Mouse (Mus musculus) activated CD4-positive, CD25-positive, alpha-beta regulatory T cell, adult 4 months (primary cell): ENCODE data around the gene Skap1. TPM values are rescaled to one million over a fixed set of nuclear protein-coding genes. Genes with fewer than 3 reads are reported as not detected.
"Not testable (repeated sequence)": the region's sequence is repeated elsewhere in the genome, so short reads cannot be mapped to it uniquely, and the experiment has no call there.

Experiments
- ATAC-seq: one replicate; pipeline ENCODE4 v1.8.0; 2017
- polyA plus RNA-seq, 2 experiments: library from polyadenylated mRNA; unstranded; fragments of 100-300 nt; shearing (Covaris generic); gene quantifications; one replicate each; pipeline ENCODE4 v1.2.1; 2017

Gene Skap1
- polyA plus RNA-seq, 2 experiments from 2014 or later: 615 to 687 TPM

DNA sequence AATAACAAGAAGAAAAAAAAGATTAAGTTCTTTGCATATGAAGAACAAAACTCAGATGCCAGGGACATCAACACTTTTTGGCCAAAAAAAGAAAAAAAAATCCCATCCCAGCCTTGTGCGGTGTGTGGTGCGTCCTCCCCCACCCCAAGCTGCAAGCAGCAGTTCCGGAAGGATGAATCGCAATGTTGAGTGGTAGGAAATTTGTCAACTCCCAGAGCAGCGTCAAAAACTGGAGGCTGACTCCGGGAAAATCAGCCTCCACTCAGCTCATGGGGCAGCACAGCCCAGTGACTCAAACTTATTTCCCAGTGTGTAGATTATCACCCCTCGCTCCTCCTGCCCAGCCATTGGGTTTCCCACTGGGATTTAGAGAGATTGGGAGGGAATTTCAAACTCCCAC, 297.6 kb downstream of the Skap1 start:
- ATAC-seq: no peak

DNA sequence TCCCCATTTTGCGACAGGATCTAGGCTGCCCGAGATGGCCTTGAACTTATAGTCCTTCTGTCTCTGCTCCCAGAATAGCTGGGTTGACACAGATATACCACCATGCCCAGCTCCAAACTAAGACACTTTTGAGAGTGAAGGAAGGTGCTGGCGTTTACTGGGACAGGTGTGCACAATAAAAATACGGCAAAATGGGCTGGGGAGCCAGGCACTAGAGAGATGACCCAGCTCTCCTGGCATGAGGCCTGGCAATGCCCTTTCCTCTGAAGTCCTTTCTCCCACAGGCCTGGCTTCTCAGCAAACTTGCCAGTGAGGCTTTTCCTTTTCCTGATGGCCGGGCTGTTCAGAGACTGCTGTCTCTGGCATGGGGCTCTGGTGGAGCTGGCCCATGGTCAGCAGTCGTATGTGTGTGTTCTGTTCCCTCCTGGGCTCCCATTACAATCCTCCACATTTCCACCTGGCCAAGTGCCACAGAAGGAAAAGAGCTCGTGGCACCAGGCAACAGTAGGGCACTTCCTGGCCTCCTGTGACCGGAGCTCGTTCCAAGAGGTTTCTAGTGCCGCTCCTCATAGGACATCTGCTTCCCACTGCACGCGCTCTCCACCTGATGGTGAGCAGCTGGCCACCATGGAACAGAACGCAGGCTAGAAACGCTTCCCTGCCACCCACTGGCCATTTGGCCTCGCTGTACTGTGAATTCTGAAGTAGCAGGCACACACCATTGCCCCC, 298.5 kb downstream of the Skap1 start:
- ATAC-seq: no peak

DNA sequence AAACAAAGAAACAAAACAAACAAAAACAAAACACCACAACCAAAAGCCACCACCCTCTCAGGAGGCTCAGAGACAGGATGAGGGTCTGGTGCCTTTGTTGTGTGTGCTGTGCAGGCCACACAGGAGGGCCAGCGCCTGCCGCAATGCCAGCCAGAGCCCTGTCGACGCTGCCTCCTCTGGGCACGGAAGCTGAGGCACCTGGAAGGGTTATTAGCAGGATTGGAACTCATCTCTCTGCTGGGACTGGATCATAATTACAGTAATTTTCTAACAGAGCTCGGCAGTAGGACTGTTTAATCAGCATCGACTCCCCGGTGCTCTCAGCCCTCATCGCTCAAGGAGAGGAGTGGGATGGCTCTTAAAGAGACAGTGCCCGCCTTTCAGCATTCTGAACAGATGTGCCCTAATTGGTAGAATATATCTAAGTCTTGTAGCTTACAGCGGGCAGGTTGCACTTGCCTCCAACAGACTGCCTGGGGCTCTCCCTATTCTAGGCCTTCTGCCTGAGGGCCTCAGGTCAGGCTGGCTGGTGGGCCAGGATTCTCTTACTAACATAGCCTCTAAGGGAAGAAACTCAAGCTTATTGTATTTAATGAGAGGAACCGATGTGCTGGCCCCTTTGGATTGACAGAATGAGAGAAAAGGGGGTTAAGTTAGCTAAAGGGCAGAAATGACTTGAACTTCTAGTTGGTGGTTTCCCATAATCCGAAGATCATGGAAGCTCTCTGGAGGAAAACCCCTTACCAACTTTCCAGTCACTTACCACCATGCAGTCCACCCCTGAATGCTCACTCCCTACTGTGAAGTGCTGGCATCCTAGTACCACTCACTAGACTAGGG, 300.3 kb downstream of the Skap1 start:
- no peak for ATAC-seq

DNA sequence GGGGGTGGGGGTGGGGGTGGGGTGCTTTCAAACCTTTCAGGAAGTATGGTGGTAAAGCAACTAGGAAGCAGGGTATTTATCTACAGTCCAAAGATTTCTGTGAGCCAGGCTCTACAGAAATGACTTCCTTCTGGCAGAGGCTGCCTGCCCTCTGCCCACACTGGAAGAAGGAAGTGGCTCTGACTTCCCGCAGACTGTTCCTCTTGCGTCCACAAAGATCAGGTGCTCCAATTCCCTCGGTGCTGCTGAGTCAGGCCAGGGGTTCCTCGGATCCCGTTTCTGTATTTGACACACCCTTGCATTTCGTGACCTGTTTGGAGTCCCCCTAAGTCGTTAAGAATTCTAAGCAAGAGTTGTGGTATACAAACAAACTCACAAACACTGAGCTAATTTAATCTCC, 301.3 kb downstream of the Skap1 start:
- no peak for ATAC-seq

DNA sequence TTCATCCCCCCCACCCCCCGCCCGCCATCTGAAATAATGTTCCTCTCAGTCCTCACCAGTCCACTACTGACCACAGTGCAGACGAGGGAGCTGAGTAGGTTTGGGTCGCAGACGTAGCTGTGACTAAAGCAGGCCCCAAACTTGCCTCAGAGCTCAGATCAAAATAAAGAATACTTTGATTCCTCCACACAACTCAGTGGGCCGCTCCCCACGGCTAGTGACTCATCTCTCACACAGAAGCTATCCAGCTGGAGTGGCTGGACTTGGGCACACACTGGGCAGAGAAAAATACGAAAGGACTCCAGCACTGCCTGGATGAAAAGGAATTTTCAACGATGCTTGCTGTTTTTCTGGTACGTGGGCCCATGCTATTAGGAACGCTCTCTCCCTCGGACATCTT, 302.2 kb downstream of the Skap1 start:
- ATAC-seq: no peak

DNA sequence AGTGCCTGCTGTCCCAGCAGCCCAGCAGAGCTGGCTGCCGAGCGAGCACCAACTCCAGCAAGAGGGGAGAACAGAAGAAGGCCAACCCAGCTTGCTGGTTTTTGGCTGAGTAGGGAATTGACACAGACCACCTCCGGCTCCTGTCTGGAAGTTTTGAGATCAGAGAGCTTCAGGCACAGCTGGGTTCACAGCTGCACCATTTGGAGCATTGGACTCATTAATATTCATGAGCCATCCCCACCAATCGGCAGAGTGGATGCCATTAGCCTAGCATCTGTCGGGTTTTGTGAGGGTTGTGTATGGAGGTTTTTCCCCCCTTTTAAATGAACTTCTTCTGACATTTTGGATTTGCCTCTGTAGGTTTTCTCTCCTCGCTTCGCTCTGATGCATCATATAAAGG, 302.7 kb downstream of the Skap1 start:
- no peak for ATAC-seq

DNA sequence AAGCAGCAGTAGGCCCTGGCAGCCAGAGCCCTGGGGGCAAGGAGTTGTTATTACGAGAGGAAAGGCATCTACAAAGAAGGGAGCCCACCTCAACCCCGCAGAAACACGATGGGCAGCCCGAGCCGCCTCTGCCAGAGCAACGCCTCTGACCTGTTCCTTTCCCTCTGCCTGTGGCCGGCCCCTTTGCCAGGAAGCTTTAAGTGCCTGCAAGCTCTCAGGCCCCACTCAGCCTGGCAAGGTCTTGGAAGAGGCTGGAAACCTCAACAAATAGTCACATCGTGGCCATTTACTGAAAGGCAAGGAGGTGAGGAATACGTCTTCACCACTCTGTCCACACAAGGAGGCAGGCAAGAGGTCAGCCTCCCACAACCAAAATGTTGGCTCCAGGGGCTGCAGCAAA, 303.8 kb downstream of the Skap1 start:
- ATAC-seq: no peak

DNA sequence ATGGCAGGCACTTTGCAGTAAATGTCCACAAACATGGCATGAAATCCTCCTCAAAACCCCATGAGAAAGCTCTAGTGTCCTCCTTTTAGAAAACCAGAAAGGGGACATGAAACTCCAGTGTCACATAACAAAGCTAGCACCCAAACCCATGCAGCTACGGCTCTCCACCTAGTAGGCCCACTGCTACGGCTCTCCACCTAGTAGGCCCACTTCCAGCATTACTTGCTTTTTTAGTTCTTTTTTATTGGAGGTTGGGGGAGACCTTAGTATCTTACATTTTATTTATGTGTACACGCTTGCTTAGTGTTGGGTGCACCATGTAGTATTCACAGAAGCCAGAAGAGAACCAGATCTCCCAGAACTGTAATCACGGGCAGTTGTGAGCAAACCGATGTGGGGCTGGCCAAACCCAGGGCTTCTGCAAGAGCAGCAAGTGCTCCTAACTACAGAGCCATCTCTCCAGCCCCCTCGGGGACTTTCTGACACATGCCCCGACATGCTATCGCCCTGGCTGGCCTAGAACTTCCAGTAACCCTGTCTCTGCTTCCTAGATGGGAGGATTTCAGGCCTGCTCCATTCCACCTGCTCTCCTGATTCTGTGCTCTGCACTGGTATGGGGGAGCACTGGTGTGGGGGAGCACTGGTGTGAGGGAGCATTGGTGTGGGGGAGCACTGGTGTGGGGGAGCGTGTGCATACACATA, 307.0 kb downstream of the Skap1 start:
- ATAC-seq: no peak

DNA sequence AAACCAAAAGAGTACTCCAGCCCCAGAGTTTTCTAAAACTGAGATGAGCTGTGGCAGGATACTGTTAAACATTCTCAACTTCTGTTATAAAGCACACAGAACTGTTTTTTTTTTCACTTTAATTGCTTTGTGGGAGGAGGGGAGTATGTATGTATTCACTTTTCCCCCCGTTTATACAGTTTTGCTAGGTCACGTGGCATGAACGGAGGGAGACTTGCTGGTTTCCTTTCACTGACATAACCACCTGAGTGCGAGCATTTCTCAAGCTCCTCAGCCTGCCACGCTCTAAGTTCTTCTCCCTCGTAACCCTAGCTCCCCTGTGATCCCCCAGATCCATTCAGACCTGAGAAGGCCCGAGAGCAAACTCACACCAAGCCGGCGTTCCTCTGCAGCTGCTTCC, 308.0 kb downstream of the Skap1 start:
- ATAC-seq: no peak

DNA sequence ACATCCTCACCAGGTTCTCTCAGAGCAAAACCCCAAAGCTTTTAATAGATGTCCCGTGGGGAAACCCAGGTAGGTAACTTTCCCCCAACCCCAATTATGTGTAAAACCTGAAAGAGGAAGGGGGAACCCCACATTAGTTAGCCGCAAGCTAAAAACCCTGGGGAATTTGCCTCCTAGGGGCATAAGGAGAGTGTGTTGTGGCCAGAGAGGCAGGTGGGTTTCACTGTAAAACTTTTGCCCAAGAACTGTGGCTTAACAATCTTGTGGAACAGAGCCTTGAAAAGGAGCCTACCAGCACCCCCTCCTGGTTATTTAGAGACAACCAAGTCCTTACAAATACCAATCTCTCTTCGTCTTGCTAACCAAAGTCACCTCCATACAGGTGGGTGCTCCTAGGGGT, 310.1 kb downstream of the Skap1 start:
- no peak for ATAC-seq

DNA sequence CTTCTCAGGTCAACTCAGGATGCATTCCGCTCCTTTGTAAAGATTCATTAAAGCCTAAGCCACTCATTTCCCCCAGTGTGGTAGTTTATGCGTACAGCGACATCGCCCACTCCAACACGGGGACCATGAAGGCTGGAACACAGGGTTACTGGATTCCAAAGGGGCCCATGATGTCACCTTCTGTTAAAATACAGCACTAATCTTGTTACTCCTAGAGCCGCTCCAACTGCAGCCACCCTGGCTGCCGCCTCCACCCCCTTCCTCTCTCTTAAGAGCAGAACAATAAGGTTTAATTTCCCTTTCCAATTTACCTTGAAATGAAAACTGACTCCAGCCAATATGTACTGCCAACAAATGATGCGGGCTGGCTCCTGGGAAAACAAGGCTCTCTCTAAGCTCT, 310.7 kb downstream of the Skap1 start:
- ATAC-seq: no peak

DNA sequence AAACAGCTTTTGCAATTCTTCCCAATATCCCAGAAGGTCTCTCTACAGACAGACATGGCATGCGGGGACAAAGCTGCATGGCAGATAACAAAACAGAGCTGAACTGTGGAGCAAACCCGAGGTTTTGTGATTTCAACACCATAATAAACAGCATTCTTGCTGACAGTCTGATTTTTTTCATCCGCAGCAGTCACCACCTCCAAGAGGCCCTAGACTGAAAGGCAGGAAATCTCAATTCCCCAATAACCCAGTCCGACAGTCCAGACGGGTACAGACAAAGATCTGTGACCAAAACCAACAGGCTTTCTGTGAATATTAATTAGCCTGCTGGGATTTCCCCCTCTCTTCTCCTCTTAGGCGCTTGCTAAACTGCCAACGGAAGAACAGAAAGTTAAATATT, 311.3 kb downstream of the Skap1 start:
- ATAC-seq: no peak

DNA sequence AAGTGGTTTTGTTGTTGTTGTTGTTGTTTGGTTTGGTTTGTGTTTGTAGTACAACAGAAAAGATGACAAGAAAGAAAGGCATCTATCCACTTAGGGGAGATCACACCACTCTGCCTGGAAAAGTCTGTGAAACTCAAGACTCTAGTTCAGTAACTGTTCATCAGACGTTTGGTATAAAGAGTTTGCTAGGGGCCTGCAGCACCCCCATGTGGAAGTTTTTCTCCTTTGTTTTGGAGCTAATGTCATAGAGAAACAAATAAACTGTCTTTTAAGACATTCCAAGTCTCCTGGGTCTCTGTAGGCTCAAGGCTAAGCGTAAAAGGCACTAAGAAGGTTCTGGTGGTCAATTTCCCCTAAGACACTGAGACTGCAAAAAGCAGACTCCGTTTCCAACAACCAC, 311.7 kb downstream of the Skap1 start:
- ATAC-seq: no peak

DNA sequence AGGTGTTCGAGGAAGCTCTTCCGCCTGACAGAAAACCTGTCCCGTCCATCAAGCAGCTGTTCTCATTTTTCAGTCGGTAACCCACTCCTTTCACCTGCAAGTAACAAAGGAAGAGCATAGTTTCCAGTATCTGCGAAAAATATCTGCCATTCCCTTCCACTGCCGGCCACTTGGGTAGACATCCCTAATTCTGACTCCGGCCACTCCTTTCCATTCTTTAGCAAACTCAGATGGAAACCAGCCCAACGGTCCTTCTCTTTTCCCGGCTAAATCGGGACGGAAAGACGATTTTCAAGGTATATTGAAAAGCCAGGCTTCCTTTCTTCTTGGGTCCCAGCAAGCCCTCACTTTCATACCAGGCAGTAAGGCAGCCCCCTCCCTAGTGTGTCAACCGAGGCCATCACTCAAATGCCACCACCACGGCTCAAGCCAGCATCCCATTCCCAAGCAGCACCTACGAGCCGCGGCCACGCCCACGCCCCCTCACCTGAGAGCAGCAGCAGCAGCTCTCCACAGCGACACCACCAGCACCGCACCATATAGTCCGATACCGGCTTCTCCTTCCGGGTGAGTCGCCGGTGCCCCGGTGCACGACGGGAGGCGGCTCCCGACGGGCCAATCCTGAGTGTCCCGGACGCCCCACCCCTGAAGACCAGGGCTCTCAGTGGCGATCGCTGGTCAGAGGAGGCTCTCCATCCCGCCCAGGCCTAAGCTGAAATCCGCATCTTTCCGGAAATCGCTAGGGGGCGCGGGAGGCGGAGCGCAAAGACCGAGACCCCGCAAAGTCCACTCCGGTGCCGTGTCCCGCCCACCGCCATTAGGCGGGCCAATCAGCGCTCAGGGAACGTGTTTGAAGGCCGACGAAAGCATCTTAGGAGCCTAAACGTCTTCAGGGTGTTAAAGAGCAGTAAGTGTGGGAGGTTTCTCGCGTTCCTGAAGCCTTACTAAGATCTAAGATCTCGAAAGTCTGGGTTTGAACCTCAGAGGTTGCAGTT, 312.9 kb downstream of the Skap1 start, which contains the start of gene Snx11:
Gene Snx11, minus strand, starts transcription at position 592 of the 995 bp plus-strand sequence.
- peak; percentile 95 for ATAC-seq

DNA sequence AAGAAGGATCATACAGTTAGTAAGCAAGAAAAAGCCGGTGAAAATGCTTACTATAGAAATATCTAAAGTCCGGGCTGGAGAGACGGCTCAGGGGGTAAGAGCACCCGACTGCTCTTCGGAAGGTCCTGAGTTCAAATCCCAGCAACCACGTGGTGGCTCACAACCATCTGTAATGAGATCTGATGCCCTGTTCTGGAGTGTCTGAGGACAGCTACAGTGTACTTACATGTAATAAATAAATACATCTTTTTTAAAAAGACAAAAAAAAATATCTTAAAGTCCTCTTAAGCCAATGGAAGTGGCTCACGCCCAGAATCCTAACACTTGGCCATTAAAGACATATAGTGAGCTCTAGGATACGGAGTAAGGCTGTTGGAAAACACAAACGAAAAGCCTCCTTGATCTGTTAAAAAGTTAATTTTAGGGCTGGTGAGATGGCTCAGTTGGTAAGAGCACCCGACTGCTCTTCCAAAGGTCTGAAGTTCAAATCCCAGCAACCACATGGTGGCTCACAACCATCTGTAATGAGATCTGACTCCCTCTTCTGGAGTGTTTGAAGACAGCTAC, 313.8 kb downstream of the Skap1 start:
- not testable (repeated sequence) for ATAC-seq

DNA sequence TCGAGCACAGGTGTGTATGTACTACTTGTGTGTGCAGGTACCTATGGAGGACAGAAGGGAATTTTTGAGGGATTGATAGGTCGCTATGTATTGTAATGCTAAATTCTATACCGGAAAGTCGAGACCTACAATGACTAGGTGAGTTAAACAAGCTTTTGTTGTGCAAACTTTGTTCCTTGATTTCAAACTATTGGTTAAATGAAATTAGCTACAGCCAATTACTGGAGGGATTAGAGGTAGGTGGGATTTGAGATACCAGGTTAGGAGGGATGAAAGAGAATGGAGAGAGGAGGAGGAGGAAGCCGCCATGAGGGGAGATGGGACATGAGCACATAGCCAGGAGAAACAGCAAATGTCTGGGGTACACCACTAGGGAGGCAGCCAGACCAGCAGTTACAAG, 315.9 kb downstream of the Skap1 start:
- ATAC-seq: no peak

DNA sequence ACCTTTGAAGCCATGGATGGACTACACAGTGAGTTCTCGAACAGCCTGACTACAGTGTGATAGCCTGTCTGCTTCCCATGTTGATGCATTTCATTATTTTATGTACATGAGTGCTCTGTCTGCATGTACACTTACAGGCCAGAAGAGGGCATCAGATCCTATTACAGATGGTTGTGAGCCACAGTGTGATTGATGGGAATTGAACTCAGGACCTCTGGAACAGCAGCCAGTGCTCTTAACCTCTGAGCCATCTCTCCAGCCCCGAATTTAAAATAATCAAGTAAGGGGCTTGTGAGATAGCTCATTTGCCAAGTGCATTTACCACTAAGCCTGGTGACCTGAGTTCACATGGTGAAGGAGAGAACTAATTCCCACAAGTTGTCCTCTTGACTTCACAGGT, 317.0 kb downstream of the Skap1 start:
- no peak for ATAC-seq

DNA sequence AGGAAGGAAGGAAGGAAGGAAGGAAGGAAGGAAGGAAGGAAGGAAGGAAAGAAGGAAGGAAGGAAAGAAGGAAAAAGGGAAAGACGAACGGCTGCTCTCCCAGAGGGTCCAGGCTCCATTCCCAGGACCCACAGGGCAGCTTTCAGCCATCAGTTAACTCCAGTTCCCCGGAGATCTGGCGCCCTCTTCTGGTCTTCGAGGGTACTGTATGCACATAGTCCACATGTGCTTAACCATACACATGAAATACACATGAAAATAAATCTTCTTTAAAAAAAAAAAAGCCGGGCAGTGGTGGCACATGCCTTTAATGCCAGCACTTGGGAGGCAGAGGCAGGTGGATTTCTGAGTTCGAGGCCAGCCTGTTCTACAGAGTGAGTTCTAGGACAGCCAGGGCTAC, 320.5 kb downstream of the Skap1 start:
- not testable (repeated sequence) for ATAC-seq

DNA sequence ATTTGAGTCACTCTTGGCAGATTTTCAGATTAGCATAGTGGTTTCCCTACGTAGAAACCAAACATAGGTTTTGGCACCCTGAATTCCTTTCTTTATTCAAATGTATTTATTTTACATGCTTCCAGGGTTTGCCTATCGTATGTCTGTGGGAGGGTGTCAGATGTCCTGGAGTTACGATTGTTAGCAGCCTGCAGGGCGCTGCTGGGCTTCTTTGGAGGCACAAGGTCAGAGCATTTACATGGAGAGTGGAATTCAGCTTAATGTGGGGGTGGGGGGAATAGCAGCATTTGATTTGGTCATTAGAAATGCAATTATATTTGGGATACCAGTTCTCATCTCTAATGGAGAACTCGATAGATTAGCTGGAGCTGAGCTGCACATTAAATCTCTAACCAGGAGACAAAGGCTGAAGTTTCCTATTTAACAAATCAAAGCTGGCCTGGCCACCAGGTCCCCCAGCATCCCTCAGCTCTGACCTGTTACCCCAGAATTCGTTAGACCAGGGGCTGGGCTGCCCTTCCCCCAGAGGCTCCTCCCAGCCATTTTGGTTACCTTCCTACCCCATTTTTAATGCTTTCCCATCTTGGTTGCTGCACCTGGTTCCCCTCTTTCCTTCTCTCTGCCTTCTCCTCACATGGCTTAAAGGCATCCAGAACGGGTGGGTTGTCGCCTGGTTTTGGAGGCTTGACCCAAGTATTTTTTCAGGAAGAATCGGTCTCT, 322.5 kb downstream of the Skap1 start:
- no peak for ATAC-seq

DNA sequence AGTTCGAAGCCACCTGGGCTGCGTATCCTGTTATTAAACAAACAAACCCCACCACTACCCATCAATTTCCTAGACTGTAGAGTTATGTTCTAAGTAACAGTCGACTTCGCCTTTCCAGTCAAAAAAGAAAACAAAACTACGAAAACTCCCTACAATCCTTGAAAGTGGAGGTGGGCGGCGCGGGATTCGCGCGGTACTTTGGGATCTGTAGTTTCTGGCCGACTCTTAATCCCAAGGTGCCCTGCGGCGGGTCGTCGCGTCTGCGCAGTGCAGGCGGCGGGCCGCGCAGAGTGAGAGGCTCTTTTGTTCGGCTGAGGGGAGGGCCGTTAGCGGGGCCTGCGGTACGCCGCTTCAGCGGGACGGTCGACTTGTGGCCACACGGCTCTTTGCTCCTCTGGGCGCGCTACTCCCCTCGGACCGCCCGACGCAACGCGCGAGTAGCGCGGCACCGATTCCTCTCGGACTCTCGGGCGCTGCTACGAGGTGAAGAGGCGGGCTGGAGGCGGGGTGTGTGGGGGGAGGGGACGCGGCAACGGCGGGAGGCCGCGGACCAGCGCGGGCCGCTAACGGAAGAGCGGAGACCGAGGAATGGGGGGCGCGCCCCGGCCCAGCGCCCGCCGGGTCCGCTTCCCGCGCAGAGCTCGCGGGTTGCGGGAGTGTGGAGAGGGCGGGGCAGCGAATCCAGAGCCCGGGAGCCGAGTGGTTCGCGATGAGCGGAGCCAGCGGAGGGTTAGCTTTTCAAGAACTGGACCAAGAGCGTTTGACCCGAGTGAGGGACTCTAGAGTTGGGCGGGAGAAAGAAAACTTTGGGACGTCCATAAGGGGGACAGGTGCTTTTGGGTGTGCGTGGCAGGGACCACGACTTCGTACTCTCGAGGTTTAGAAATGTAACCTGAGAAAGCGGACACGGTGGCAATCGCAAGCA, 324.7 kb downstream of the Skap1 start, which contains the start of gene Cbx1:
Gene Cbx1, plus strand, starts transcription at position 257 of the 925 bp plus-strand sequence.
- ATAC-seq: peak; percentile 92
